Mouse (Mus musculus) gastrocnemius, adult 18-20 months (tissue): Measurements from ENCODE around the gene Sart3. TPM values are rescaled to one million over a fixed set of nuclear protein-coding genes. Genes with fewer than 3 reads are reported as not detected.

Source experiments
- DNase-seq: peaks from one replicate; pipeline ENCODE4 v3.0.0; 2021; ENCODE audit warnings: low spot score
- total RNA-seq, 2 experiments: library from RNA; stranded (reverse); gene quantifications; 2 replicates each; pipeline ENCODE4 v1.2.3; 2021

Sart3 gene
- total RNA-seq, 2 experiments from 2014 or later: 6.8 to 8.3 TPM

GRCm38 (mm10) chr5:113771213-113772162 is 822 bp downstream of the Sart3 start:
- peak; percentile 87 for DNase-seq

GRCm38 (mm10) chr5:113768806-113769205 is 3.5 kb downstream of the Sart3 start:
- DNase-seq: no peak

- DNase-seq: no peak
Observed at GRCm38 (mm10) chr5:113765641-113766526, 6.4 kb downstream of the Sart3 start.

GRCm38 (mm10) chr5:113764426-113764825 is 7.9 kb downstream of the Sart3 start:
- no peak for DNase-seq

GRCm38 (mm10) chr5:113761585-113761984 is 10.7 kb downstream of the Sart3 start:
- no peak for DNase-seq

- DNase-seq: no peak
Observed at GRCm38 (mm10) chr5:113755347-113756030, 16.8 kb downstream of the Sart3 start.

- no peak for DNase-seq
Observed at GRCm38 (mm10) chr5:113751521-113752157, 20.7 kb downstream of the Sart3 start.

- DNase-seq: no peak
Observed at GRCm38 (mm10) chr5:113748556-113749331, 23.6 kb downstream of the Sart3 start.

- no peak for DNase-seq
Observed at GRCm38 (mm10) chr5:113747629-113748028, 24.7 kb downstream of the Sart3 start.

GRCm38 (mm10) chr5:113737607-113738237 is 34.6 kb downstream of the Sart3 start:
- no peak for DNase-seq

GRCm38 (mm10) chr5:113736522-113737164 is 35.7 kb downstream of the Sart3 start:
- DNase-seq: no peak

GRCm38 (mm10) chr5:113736113-113736502 is 36.2 kb downstream of the Sart3 start:
- no peak for DNase-seq

- peak; percentile 91 for DNase-seq
Observed at GRCm38 (mm10) chr5:113735345-113736112, 36.8 kb downstream of the Sart3 start, which contains the start of gene Ficd. Gene Ficd, plus strand, starts transcription at chr5:113735803.

- DNase-seq: no peak
Observed at GRCm38 (mm10) chr5:113735023-113735344, 37.3 kb downstream of the Sart3 start.

- DNase-seq: no peak
Observed at GRCm38 (mm10) chr5:113734376-113734775, 37.9 kb downstream of the Sart3 start.

- peak; percentile 32 for DNase-seq
Observed at GRCm38 (mm10) chr5:113732182-113732581, 40.1 kb downstream of the Sart3 start.

- DNase-seq: no peak
Observed at GRCm38 (mm10) chr5:113731174-113731573, 41.1 kb downstream of the Sart3 start.

- DNase-seq: no peak
Observed at GRCm38 (mm10) chr5:113730641-113731121, 41.6 kb downstream of the Sart3 start.
